Mouse (Mus musculus) kidney, postnatal 14 days (tissue): ENCODE measurements around the gene Ncapd3.
A peak's percentile ranks its signal among the peaks of the same experiment; 100 is the strongest.

Experiments used
- DNase-seq: peaks from one replicate; pipeline ENCODE4 v3.0.0; 2022; ENCODE audit warnings: mixed read lengths

The Ncapd3 gene

GRCm38 (mm10) chr9:27126543-27126942 lies 96.6 kb downstream of the Ncapd3 start:
- DNase-seq = no peak

GRCm38 (mm10) chr9:27128629-27129028 lies 98.7 kb downstream of the Ncapd3 start:
- DNase-seq = peak; percentile 66

GRCm38 (mm10) chr9:27134410-27134809 lies 104.4 kb downstream of the Ncapd3 start:
- peak; percentile 64 for DNase-seq

GRCm38 (mm10) chr9:27135372-27135771 lies 105.4 kb downstream of the Ncapd3 start:
- DNase-seq = no peak

GRCm38 (mm10) chr9:27136651-27137050 lies 106.7 kb downstream of the Ncapd3 start:
- no peak for DNase-seq

GRCm38 (mm10) chr9:27140432-27141065 lies 110.6 kb downstream of the Ncapd3 start:
- DNase-seq = no peak

GRCm38 (mm10) chr9:27144271-27144840 lies 114.4 kb downstream of the Ncapd3 start:
- no peak for DNase-seq
